In genomic region chr3:87117632-87118031, GRCm38 (mm10) we compare ENCODE assay signal across 16 mouse cellular contexts. TPM values are rescaled to one million over a fixed set of nuclear protein-coding genes. Genes with fewer than 3 reads are reported as not detected.
DNase-seq lines count a peak whose midpoint lies in the region; ATAC-seq lines count a peak whose summit lies in the region.
"Had no signal": no experiment of that assay in that cellular context is flagged by ENCODE, and none has a peak within 500 bp of the region (broad histone marks: within the 10 kb centered on the region; RNA-seq: fewer than 3 reads in every experiment).

No protein-coding gene starts in this region.

- no peak overlapping the region for H3K4me3 ChIP-seq in midbrain, embryonic 12.5 days
- no peak overlapping the region for H3K4me3 ChIP-seq in midbrain, embryonic 11.5 days (ENCODE audit: low read depth, low read length)
- H3K4me3 ChIP-seq in limb, embryonic 12.5 days (replicated peaks), result no peak overlapping the region
- H3K4me3 ChIP-seq in stomach, embryonic 14.5 days (ENCODE audit: low read depth, low read length), result no peak overlapping the region
- H3K4me3 ChIP-seq: embryonic facial prominence, embryonic 13.5 days had no signal

- ATAC-seq in midbrain, embryonic 12.5 days (ENCODE audit: low FRiP score, low read depth), result no peak
- no peak for ATAC-seq in midbrain, embryonic 11.5 days (ENCODE audit: low FRiP score)
- ATAC-seq in limb, embryonic 12.5 days (ENCODE audit: insufficient number of reproducible peaks, insufficient read depth, low FRiP score, low TSS enrichment, low read depth), result no peak
- ATAC-seq in stomach, embryonic 14.5 days (ENCODE audit: insufficient number of reproducible peaks, insufficient read depth, low FRiP score, low read depth), result no peak

- WGBS in midbrain, embryonic 12.5 days, result 88% methylated on average over 12 of the region's 12 CpGs
- 84% methylated on average over 12 of the region's 12 CpGs for WGBS in midbrain, embryonic 11.5 days
- 79% methylated on average over 12 of the region's 12 CpGs for WGBS in limb, embryonic 12.5 days
- WGBS in stomach, embryonic 14.5 days, result 65% methylated on average over 12 of the region's 12 CpGs

- no peaks in the 10 kb centered on the region for H3K27me3 ChIP-seq in midbrain, embryonic 12.5 days
- no peaks in the 10 kb centered on the region for H3K27me3 ChIP-seq in midbrain, embryonic 11.5 days (ENCODE audit: control insufficient read depth, insufficient read depth, low read length)
- H3K27me3 ChIP-seq in limb, embryonic 12.5 days, result no peaks in the 10 kb centered on the region
- no peaks in the 10 kb centered on the region for H3K27me3 ChIP-seq in stomach, embryonic 14.5 days (ENCODE audit: control insufficient read depth, insufficient read depth, low read length)
- H3K27me3 ChIP-seq: embryonic facial prominence, embryonic 13.5 days had no signal

- H3K9ac ChIP-seq in midbrain, embryonic 12.5 days (replicated peaks), result no peak overlapping the region
- no peak overlapping the region for H3K9ac ChIP-seq in midbrain, embryonic 11.5 days (ENCODE audit: low read length)
- H3K9ac ChIP-seq in limb, embryonic 12.5 days (replicated peaks), result no peak overlapping the region
- no peak overlapping the region for H3K9ac ChIP-seq in stomach, embryonic 14.5 days (replicated peaks; ENCODE audit: low read depth, low read length)
- H3K9ac ChIP-seq: embryonic facial prominence, embryonic 13.5 days had no signal

- peak; percentile 93 for DNase-seq in heart, adult 11 months
- DNase-seq in heart, postnatal 25 days (ENCODE audit: low spot score), result no peak
- DNase-seq in midbrain, embryonic 11.5 days (ENCODE audit: low spot score, missing footprints), result no peak
- no peak for DNase-seq in left cerebral cortex, adult 18-20 months (ENCODE audit: low spot score in 2 of 2)
- DNase-seq in right cerebral cortex, postnatal 14 days, result no peak
- DNase-seq: B cell, adult 2 months; cerebellum, adult 9-10 months; kidney, adult 9 months; thymus, postnatal 36 days had no signal

- intact Hi-C loops in heart, postnatal 25 days (cut with DNase I), result no loop called here

- H3K9me3 ChIP-seq in midbrain, embryonic 12.5 days, result no peaks in the 10 kb centered on the region
- no peaks in the 10 kb centered on the region for H3K9me3 ChIP-seq in midbrain, embryonic 11.5 days (ENCODE audit: control insufficient read depth, low read length)
- no peaks in the 10 kb centered on the region for H3K9me3 ChIP-seq in limb, embryonic 12.5 days
- H3K9me3 ChIP-seq in stomach, embryonic 14.5 days (ENCODE audit: control insufficient read depth, low read depth, low read length), result no peaks in the 10 kb centered on the region
- H3K9me3 ChIP-seq: embryonic facial prominence, embryonic 13.5 days had no signal

- H3K4me1 ChIP-seq in midbrain, embryonic 12.5 days, result 0 out of 2 replicates have a peak, but pooled peaks cover 6% of the 10 kb centered on the region
- H3K4me1 ChIP-seq in midbrain, embryonic 11.5 days (ENCODE audit: control insufficient read depth, insufficient read depth, low read length), result no peaks in the 10 kb centered on the region
- peaks cover 48% of the 10 kb centered on the region for H3K4me1 ChIP-seq in limb, embryonic 12.5 days (replicated peaks)
- peaks cover 42% of the 10 kb centered on the region for H3K4me1 ChIP-seq in stomach, embryonic 14.5 days (ENCODE audit: control insufficient read depth, insufficient read depth, low read length)

- H3K4me2 ChIP-seq in midbrain, embryonic 12.5 days (replicated peaks), result no peak overlapping the region
- no peak overlapping the region for H3K4me2 ChIP-seq in midbrain, embryonic 11.5 days
- H3K4me2 ChIP-seq in limb, embryonic 12.5 days, result no peak overlapping the region
- no peak overlapping the region for H3K4me2 ChIP-seq in stomach, embryonic 14.5 days (replicated peaks; ENCODE audit: low read depth, low read length)
- H3K4me2 ChIP-seq: embryonic facial prominence, embryonic 13.5 days had no signal

- peaks cover 4% of the 10 kb centered on the region; the same call in 1 of the 2 replicates for H3K36me3 ChIP-seq in midbrain, embryonic 12.5 days
- H3K36me3 ChIP-seq in midbrain, embryonic 11.5 days (ENCODE audit: control insufficient read depth, insufficient read depth, low read length), result no peaks in the 10 kb centered on the region
- H3K36me3 ChIP-seq in limb, embryonic 12.5 days, result peaks cover 42% of the 10 kb centered on the region
- no peaks in the 10 kb centered on the region; the same call in none of the 2 replicates for H3K36me3 ChIP-seq in stomach, embryonic 14.5 days (ENCODE audit: control insufficient read depth, insufficient read depth, low read length)

- H3K27ac ChIP-seq in midbrain, embryonic 12.5 days (replicated peaks), result 0 out of 2 replicates have a peak overlapping the region, but pooled peaks have one; percentile 3
- no peak overlapping the region for H3K27ac ChIP-seq in midbrain, embryonic 11.5 days (ENCODE audit: low read depth, low read length)
- peak overlapping the region; percentile 45; the same call in 1 of the 2 replicates for H3K27ac ChIP-seq in limb, embryonic 12.5 days
- H3K27ac ChIP-seq in stomach, embryonic 14.5 days (ENCODE audit: low read length), result peak overlapping the region; percentile 58; the same call in 1 of the 2 replicates
- H3K27ac ChIP-seq: embryonic facial prominence, embryonic 13.5 days had no signal

RNA-seq across cellular contexts. Expression of gene Kirrel, which starts 56.9 kb away (rescaled TPM):
- 1 to 10 TPM; 7.1 to 8.4 TPM for total RNA-seq in heart, postnatal 25 days (2021)
- 12.9 and 13.5 TPM in 2 replicates for polyA plus RNA-seq in midbrain, embryonic 12.5 days (2016; fragmentation: Nextera tagmentation; extraction: Ambion mirVana)
- 6.4 and 7.4 TPM in 2 replicates for polyA plus RNA-seq in midbrain, embryonic 11.5 days (2014; fragmentation: Nextera tagmentation; extraction: Ambion mirVana)
- polyA plus RNA-seq in limb, embryonic 12.5 days (2016; fragmentation: Nextera tagmentation; extraction: Ambion mirVana), result 17.5 and 22.1 TPM in 2 replicates
- 9.1 and 10.0 TPM in 2 replicates for polyA plus RNA-seq in stomach, embryonic 14.5 days (2014; fragmentation: Nextera tagmentation; extraction: Ambion mirVana)
- total RNA-seq in left cerebral cortex, adult 18-20 months (2021), result 1 to 10 TPM; 3.9 to 4.2 TPM
- total RNA-seq: granulocyte monocyte progenitor cell, adult 5-6 weeks; megakaryocyte progenitor cell, adult 5-6 weeks; MEL had no signal
